Comparison of ENCODE assay signal across 21 mouse cellular contexts in genomic region chr3:147260958-147261595, GRCm38 (mm10).
DNase-seq lines count a peak whose midpoint lies in the region; ATAC-seq and TF ChIP-seq lines count a peak whose summit lies in the region.
"Had no signal": no experiment of that assay in that cellular context is flagged by ENCODE, and none has a peak within 500 bp of the region (broad histone marks: within the 10 kb centered on the region; RNA-seq: fewer than 3 reads in every experiment).

No protein-coding gene starts in this region.

- H3K9ac ChIP-seq in limb, embryonic 11.5 days (ENCODE audit: low read length) = no peak overlapping the region
- H3K9ac ChIP-seq in ES-E14 (ENCODE audit: insufficient read depth, low read depth, low read length, poor library complexity, severe bottlenecking) = no peak overlapping the region
- H3K9ac ChIP-seq in embryonic facial prominence, embryonic 14.5 days (ENCODE audit: low read depth, low read length) = no peak overlapping the region
- no peak overlapping the region for H3K9ac ChIP-seq in limb, embryonic 14.5 days (ENCODE audit: low read depth, low read length, severe bottlenecking)
- H3K9ac ChIP-seq: heart, embryonic 12.5 days; hindbrain, embryonic 15.5 days had no signal

- H3K36me3 ChIP-seq in limb, embryonic 11.5 days (ENCODE audit: control insufficient read depth, insufficient read depth, low read length) = no peaks in the 10 kb centered on the region
- H3K36me3 ChIP-seq in limb, embryonic 10.5 days = no peaks in the 10 kb centered on the region
- no peaks in the 10 kb centered on the region for H3K36me3 ChIP-seq in ES-E14 (ENCODE audit: control insufficient read depth, insufficient read depth, low read length, poor library complexity, severe bottlenecking)
- no peaks in the 10 kb centered on the region for H3K36me3 ChIP-seq in embryonic facial prominence, embryonic 14.5 days (ENCODE audit: control insufficient read depth, insufficient read depth, low read length)
- no peaks in the 10 kb centered on the region for H3K36me3 ChIP-seq in limb, embryonic 14.5 days (ENCODE audit: control insufficient read depth, insufficient read depth, low read length)
- H3K36me3 ChIP-seq in midbrain, embryonic 10.5 days = no peaks in the 10 kb centered on the region
- H3K36me3 ChIP-seq: heart, embryonic 12.5 days; hindbrain, embryonic 15.5 days had no signal

- H3K27ac ChIP-seq in limb, embryonic 11.5 days (replicated peaks; ENCODE audit: low read depth, low read length) = no peak overlapping the region
- H3K27ac ChIP-seq in limb, embryonic 10.5 days = no peak overlapping the region
- H3K27ac ChIP-seq in ES-E14 (ENCODE audit: insufficient read depth, low read depth, low read length, poor library complexity, severe bottlenecking) = no peak overlapping the region
- peak overlapping the region; percentile 48; the same call in 1 of the 2 replicates for H3K27ac ChIP-seq in embryonic facial prominence, embryonic 14.5 days (replicated peaks; ENCODE audit: low read depth, low read length)
- 0 out of 2 replicates have a peak overlapping the region, but pooled peaks have one; percentile 4 for H3K27ac ChIP-seq in limb, embryonic 14.5 days (replicated peaks; ENCODE audit: low read depth, low read length)
- no peak overlapping the region for H3K27ac ChIP-seq in midbrain, embryonic 10.5 days (replicated peaks)
- H3K27ac ChIP-seq: hindbrain, embryonic 15.5 days had no signal

- DNase-seq in limb, embryonic 11.5 days (ENCODE audit: low spot score) = no peak
- no peak for DNase-seq in limb, embryonic 10.5 days (ENCODE audit: low spot score)
- no peak for DNase-seq in ES-E14 (ENCODE audit: low read depth, low spot score)
- peak; percentile 71 for DNase-seq in embryonic facial prominence, embryonic 14.5 days (ENCODE audit: low spot score)
- DNase-seq in limb, embryonic 14.5 days (ENCODE audit: low spot score) = peak; percentile 59
- no peak for DNase-seq in midbrain, embryonic 10.5 days (ENCODE audit: low spot score)
- DNase-seq in left cerebral cortex, postnatal 14 days (ENCODE audit: low spot score in 2 of 2) = no peak
- DNase-seq in adrenal gland, postnatal 36 days = no peak
- DNase-seq: adrenal gland, adult 2 months; adrenal gland, postnatal 25 days; cerebellum, adult 11 months; cerebellum, adult 8-10 months; cerebellum, postnatal 25 days; gastrocnemius, postnatal 36 days; heart, postnatal 36 days had no signal

- intact Hi-C loops in left cerebral cortex, postnatal 14 days (cut with DNase I) = no loop called here

- ATAC-seq in limb, embryonic 11.5 days (ENCODE audit: insufficient number of reproducible peaks, low FRiP score, low TSS enrichment, low read depth) = 0 out of 2 replicates have a peak, but pooled peaks have one; percentile 21
- no peak for ATAC-seq in embryonic facial prominence, embryonic 14.5 days (ENCODE audit: low read depth)
- ATAC-seq in limb, embryonic 14.5 days (ENCODE audit: low FRiP score, low read depth) = peak; percentile 71
- ATAC-seq: activated CD4-positive, CD25-positive, alpha-beta regulatory T cell, adult 4 months; forebrain, embryonic 14.5 days; intestine, embryonic 16.5 days; Patski had no signal

- WGBS in limb, embryonic 11.5 days = 60% methylated on average over 10 of the region's 10 CpGs
- WGBS in limb, embryonic 10.5 days = 79% methylated on average over 10 of the region's 10 CpGs
- 49% methylated on average over 10 of the region's 10 CpGs for WGBS in embryonic facial prominence, embryonic 14.5 days
- 48% methylated on average over 10 of the region's 10 CpGs for WGBS in limb, embryonic 14.5 days
- 88% methylated on average over 10 of the region's 10 CpGs for WGBS in midbrain, embryonic 10.5 days

- H3K4me2 ChIP-seq in limb, embryonic 11.5 days (ENCODE audit: low read depth, severe bottlenecking) = no peak overlapping the region
- H3K4me2 ChIP-seq in embryonic facial prominence, embryonic 14.5 days (ENCODE audit: low read depth, low read length) = no peak overlapping the region; the same call in 1 of the 2 replicates
- no peak overlapping the region for H3K4me2 ChIP-seq in limb, embryonic 14.5 days (replicated peaks; ENCODE audit: low read depth, low read length, severe bottlenecking)
- H3K4me2 ChIP-seq: heart, embryonic 12.5 days; hindbrain, embryonic 15.5 days had no signal

- H3K27me3 ChIP-seq in limb, embryonic 11.5 days (ENCODE audit: control insufficient read depth, insufficient read depth, low read length) = no peaks in the 10 kb centered on the region
- no peaks in the 10 kb centered on the region for H3K27me3 ChIP-seq in limb, embryonic 10.5 days (ENCODE audit: low read depth, poor library complexity, severe bottlenecking)
- H3K27me3 ChIP-seq in embryonic facial prominence, embryonic 14.5 days (replicated peaks; ENCODE audit: control insufficient read depth, insufficient read depth, low read length) = no peaks in the 10 kb centered on the region
- no peaks in the 10 kb centered on the region for H3K27me3 ChIP-seq in limb, embryonic 14.5 days (ENCODE audit: control insufficient read depth, insufficient read depth, low read length)
- no peaks in the 10 kb centered on the region for H3K27me3 ChIP-seq in midbrain, embryonic 10.5 days (ENCODE audit: low read depth, poor library complexity, severe bottlenecking)
- H3K27me3 ChIP-seq: heart, embryonic 12.5 days; hindbrain, embryonic 15.5 days; Patski had no signal

- no peaks in the 10 kb centered on the region for H3K9me3 ChIP-seq in limb, embryonic 11.5 days (ENCODE audit: control insufficient read depth, low read length)
- no peaks in the 10 kb centered on the region for H3K9me3 ChIP-seq in limb, embryonic 10.5 days (replicated peaks)
- H3K9me3 ChIP-seq in ES-E14 (ENCODE audit: control insufficient read depth, insufficient read depth, low read depth, low read length) = no peaks in the 10 kb centered on the region
- H3K9me3 ChIP-seq in embryonic facial prominence, embryonic 14.5 days (ENCODE audit: control insufficient read depth, low read length) = no peaks in the 10 kb centered on the region
- H3K9me3 ChIP-seq in limb, embryonic 14.5 days (ENCODE audit: control insufficient read depth, low read length) = no peaks in the 10 kb centered on the region
- H3K9me3 ChIP-seq in midbrain, embryonic 10.5 days (replicated peaks) = no peaks in the 10 kb centered on the region
- H3K9me3 ChIP-seq: heart, embryonic 12.5 days; hindbrain, embryonic 15.5 days had no signal

- in situ Hi-C loops in ES-E14 (cut with MboI; ENCODE audit: low sequenced_read_pairs in 2 of 2, unreplicated experiment in 2 of 2) = no loop called here

- no peak for TF ChIP-seq POLR2A in limb, embryonic 14.5 days (IDR thresholded peaks at IDR 0.05; ENCODE audit: borderline replicate concordance, extremely low read depth, insufficient read depth, insufficient read length)

- H3K4me3 ChIP-seq in limb, embryonic 11.5 days (ENCODE audit: low read depth, low read length) = no peak overlapping the region
- H3K4me3 ChIP-seq in limb, embryonic 10.5 days = no peak overlapping the region
- H3K4me3 ChIP-seq in ES-E14 (ENCODE audit: insufficient read depth in 1 of 2, low read depth in 1 of 2, low read length in 2 of 2, poor library complexity in 1 of 2, severe bottlenecking in 1 of 2) = no peak overlapping the region
- no peak overlapping the region for H3K4me3 ChIP-seq in embryonic facial prominence, embryonic 14.5 days (ENCODE audit: low read depth, low read length)
- H3K4me3 ChIP-seq in limb, embryonic 14.5 days (replicated peaks; ENCODE audit: low read length) = no peak overlapping the region
- no peak overlapping the region for H3K4me3 ChIP-seq in midbrain, embryonic 10.5 days
- H3K4me3 ChIP-seq: heart, embryonic 12.5 days; hindbrain, embryonic 15.5 days had no signal

- 0 out of 2 replicates have a peak, but pooled peaks cover 4% of the 10 kb centered on the region for H3K4me1 ChIP-seq in limb, embryonic 11.5 days (ENCODE audit: control insufficient read depth, insufficient read depth, low read length)
- H3K4me1 ChIP-seq in limb, embryonic 10.5 days = peaks cover 15% of the 10 kb centered on the region
- H3K4me1 ChIP-seq in ES-E14 (ENCODE audit: control insufficient read depth in 2 of 2, insufficient read depth in 2 of 2, low read length in 2 of 2, poor library complexity in 1 of 2) = no peaks in the 10 kb centered on the region
- H3K4me1 ChIP-seq in embryonic facial prominence, embryonic 14.5 days (ENCODE audit: control insufficient read depth, insufficient read depth, low read length) = peaks cover 7% of the 10 kb centered on the region; the same call in 1 of the 2 replicates
- no peaks in the 10 kb centered on the region for H3K4me1 ChIP-seq in limb, embryonic 14.5 days (ENCODE audit: control insufficient read depth, insufficient read depth, low read length)
- no peaks in the 10 kb centered on the region for H3K4me1 ChIP-seq in midbrain, embryonic 10.5 days
- H3K4me1 ChIP-seq: heart, embryonic 12.5 days; hindbrain, embryonic 15.5 days had no signal

TF ChIP-seq in ES-E14, 5 proteins besides CTCF, POLR2A, EP300 and RAD21:
- TF ChIP-seq ZNF384 (IDR thresholded peaks at IDR 0.05; ENCODE audit: low read depth, low read length) (peak; percentile 80), CHD2 (IDR thresholded peaks at IDR 0.05; ENCODE audit: low read depth, low read length) (no peak), MAFK (IDR thresholded peaks at IDR 0.05; ENCODE audit: insufficient read depth, low read depth, low read length) (no peak)
TF ChIP-seq in ES-E14: peak in this region for 1.

Comparison
In these comparisons a context has a peak if more than half of its experiments do, and no peak if none do; other contexts are left out.
1. DNase-seq: peak in embryonic facial prominence, embryonic 14.5 days (single experiment) and limb, embryonic 14.5 days (single experiment); none in limb, embryonic 11.5 days (single experiment), limb, embryonic 10.5 days (single experiment), ES-E14 (single experiment), midbrain, embryonic 10.5 days (single experiment), left cerebral cortex, postnatal 14 days (0 of 2) and adrenal gland, postnatal 36 days (0 of 2).
2. H3K27ac ChIP-seq: peak in embryonic facial prominence, embryonic 14.5 days (single experiment) and limb, embryonic 14.5 days (single experiment); none in limb, embryonic 11.5 days (single experiment), limb, embryonic 10.5 days (single experiment), ES-E14 (single experiment) and midbrain, embryonic 10.5 days (single experiment).